Mouse (Mus musculus) myocyte (in vitro differentiated cells): ENCODE data around the gene Gdpd3.

Source experiments
- MAX ChIP-seq: IDR thresholded peaks from one replicate; pipeline ENCODE4 v1.6.1; 2011; ENCODE audit warnings: low read depth, mild to moderate bottlenecking, control low read depth
- POLR2A ChIP-seq: IDR thresholded peaks from one replicate; pipeline ENCODE4 v1.6.1; 2011; ENCODE audit warnings: low read depth, mild to moderate bottlenecking, control low read depth, moderate library complexity; ENCODE audit not compliant: insufficient read length
- POLR2AphosphoS2 ChIP-seq: IDR thresholded peaks from one replicate; pipeline ENCODE4 v1.6.1; 2011; ENCODE audit warnings: low read depth, control low read depth; ENCODE audit not compliant: insufficient read length
- TCF12 ChIP-seq: IDR thresholded peaks from one replicate; pipeline ENCODE4 v1.6.1; 2011; ENCODE audit warnings: mild to moderate bottlenecking, control low read depth; ENCODE audit not compliant: poor library complexity, insufficient read depth, severe bottlenecking
- USF1 ChIP-seq: IDR thresholded peaks from one replicate; pipeline ENCODE4 v1.6.1; 2011; ENCODE audit warnings: low read depth, mild to moderate bottlenecking, control low read depth, moderate library complexity

GRCm38 (mm10) chr7:126803751-126804150, 37.6 kb downstream of the Gdpd3 start:
- TF ChIP-seq POLR2AphosphoS2 = no peak
- no peak for TF ChIP-seq TCF12
- TF ChIP-seq USF1 = no peak
- no peak for TF ChIP-seq MAX
- TF ChIP-seq POLR2A = no peak
